Comparison of ENCODE assay signal across 10 mouse cellular contexts in genomic region chr4:138537210-138538083, GRCm38 (mm10).
A peak's percentile ranks its signal among the peaks of the same experiment; 100 is the strongest.
DNase-seq lines count a peak whose midpoint lies in the region; ATAC-seq and TF ChIP-seq lines count a peak whose summit lies in the region.
"Had no signal": no experiment of that assay in that cellular context is flagged by ENCODE, and none has a peak within 500 bp of the region (broad histone marks: within the 10 kb centered on the region; RNA-seq: fewer than 3 reads in every experiment).

No protein-coding gene starts in this region.

- no peak for ATAC-seq in liver, postnatal 0 days
- no peak for ATAC-seq in liver, embryonic 12.5 days
- no peak for ATAC-seq in granulocyte monocyte progenitor cell, adult 5-6 weeks (replicated peaks; ENCODE audit: poor library complexity, severe bottlenecking)

- no peaks in the 10 kb centered on the region for H3K36me3 ChIP-seq in liver, postnatal 0 days (replicated peaks; ENCODE audit: insufficient read depth, low read length)
- H3K36me3 ChIP-seq in liver, embryonic 12.5 days = no peaks in the 10 kb centered on the region
- no peaks in the 10 kb centered on the region for H3K36me3 ChIP-seq in embryonic facial prominence, embryonic 10.5 days (replicated peaks)
- H3K36me3 ChIP-seq: G1E had no signal

- no peak for TF ChIP-seq EP300 in liver, postnatal 0 days (IDR thresholded peaks at IDR 0.05; ENCODE audit: low read depth)

- H3K27me3 ChIP-seq in liver, postnatal 0 days (ENCODE audit: insufficient read depth, low read length) = no peaks in the 10 kb centered on the region
- no peaks in the 10 kb centered on the region for H3K27me3 ChIP-seq in liver, embryonic 12.5 days (replicated peaks)
- H3K27me3 ChIP-seq in embryonic facial prominence, embryonic 10.5 days (replicated peaks; ENCODE audit: low read depth, poor library complexity, severe bottlenecking) = no peaks in the 10 kb centered on the region

- TF ChIP-seq CTCF in liver, postnatal 0 days (IDR thresholded peaks at IDR 0.05; ENCODE audit: low read depth) = 0 out of 2 replicates have a peak, but pooled peaks have one; percentile 1

- WGBS in liver, postnatal 0 days (ENCODE audit: insufficient replicate concordance) = 23% methylated on average over 10 of the region's 10 CpGs
- WGBS in liver, embryonic 12.5 days (ENCODE audit: insufficient replicate concordance) = 29% methylated on average over 10 of the region's 10 CpGs
- WGBS in embryonic facial prominence, embryonic 10.5 days = 31% methylated on average over 10 of the region's 10 CpGs

- no peak overlapping the region for H3K9ac ChIP-seq in liver, postnatal 0 days (replicated peaks)
- no peak overlapping the region for H3K9ac ChIP-seq in liver, embryonic 12.5 days

- no peak overlapping the region for H3K4me2 ChIP-seq in liver, postnatal 0 days (ENCODE audit: low read depth, low read length)
- no peak overlapping the region for H3K4me2 ChIP-seq in liver, embryonic 12.5 days

- DNase-seq in liver, postnatal 0 days = no peak
- DNase-seq in embryonic facial prominence, embryonic 10.5 days (ENCODE audit: low spot score) = peak; percentile 55
- peak; percentile 28 for DNase-seq in kidney, adult 9 months
- DNase-seq in lung, postnatal 10 days = peak; percentile 46
- DNase-seq in right cerebral cortex, postnatal 25 days = peak; percentile 83
- DNase-seq in urinary bladder, adult 18-20 months (ENCODE audit: low spot score in 2 of 2) = no peak

- H3K4me3 ChIP-seq in liver, postnatal 0 days (ENCODE audit: low read depth, low read length) = no peak overlapping the region
- H3K4me3 ChIP-seq in liver, embryonic 12.5 days = no peak overlapping the region
- no peak overlapping the region for H3K4me3 ChIP-seq in embryonic facial prominence, embryonic 10.5 days

- no peak overlapping the region for H3K27ac ChIP-seq in liver, postnatal 0 days (ENCODE audit: low read depth)
- no peak overlapping the region for H3K27ac ChIP-seq in liver, embryonic 12.5 days
- H3K27ac ChIP-seq in embryonic facial prominence, embryonic 10.5 days (replicated peaks) = no peak overlapping the region
- H3K27ac ChIP-seq: macrophage had no signal

- no peaks in the 10 kb centered on the region for H3K4me1 ChIP-seq in liver, postnatal 0 days (ENCODE audit: insufficient read depth)
- H3K4me1 ChIP-seq in liver, embryonic 12.5 days = no peaks in the 10 kb centered on the region
- H3K4me1 ChIP-seq in embryonic facial prominence, embryonic 10.5 days = peaks cover 8% of the 10 kb centered on the region

- H3K9me3 ChIP-seq in liver, postnatal 0 days (ENCODE audit: low read length) = no peaks in the 10 kb centered on the region
- H3K9me3 ChIP-seq in liver, embryonic 12.5 days (replicated peaks) = peaks cover 12% of the 10 kb centered on the region; the same call in 1 of the 2 replicates
- peaks cover 6% of the 10 kb centered on the region; the same call in 1 of the 2 replicates for H3K9me3 ChIP-seq in embryonic facial prominence, embryonic 10.5 days

Comparison
In these comparisons a context has a peak if more than half of its experiments do, and no peak if none do; other contexts are left out.
1. DNase-seq: peak in embryonic facial prominence, embryonic 10.5 days (single experiment), kidney, adult 9 months (single experiment), lung, postnatal 10 days (single experiment) and right cerebral cortex, postnatal 25 days (single experiment); none in liver, postnatal 0 days (single experiment) and urinary bladder, adult 18-20 months (0 of 2).